Mouse (Mus musculus) lung, postnatal 0 days (tissue): ENCODE data around the gene Usp48. TPM values are rescaled to one million over a fixed set of nuclear protein-coding genes. Genes with fewer than 3 reads are reported as not detected.

Experiments
- ATAC-seq: fragments of 200-750 bp; cut with Nextera tagmentation; 2 replicates; pipeline ENCODE4 v1.8.0; 2017; ENCODE audit warnings: moderate library complexity
- DNase-seq: peaks from one replicate; pipeline ENCODE4 v3.0.0-alpha.2; 2016; ENCODE audit warnings: low spot score
- H3K27ac ChIP-seq: fragments of 300-500 bp; sonication (generic); 2 replicates; pipeline ENCODE4 v1.5.1; 2014; ENCODE audit warnings: antibody characterized with exemption, mild to moderate bottlenecking, low read length, mixed read lengths
- H3K27me3 ChIP-seq: fragments of 300-500 bp; sonication (generic); replicated peaks from 2 replicates; pipeline ENCODE4 v1.6.1; 2014; ENCODE audit warnings: low read length, mixed read lengths; ENCODE audit not compliant: insufficient read depth
- H3K36me3 ChIP-seq: fragments of 300-500 bp; sonication (generic); 2 replicates; pipeline ENCODE4 v1.6.1; 2014; ENCODE audit warnings: low read length, mixed read lengths; ENCODE audit not compliant: insufficient read depth
- H3K4me1 ChIP-seq: fragments of 300-500 bp; sonication (generic); 2 replicates; pipeline ENCODE4 v1.6.1; 2014; ENCODE audit warnings: antibody characterized with exemption, low read depth, low read length, mixed read lengths; ENCODE audit not compliant: insufficient read depth
- H3K4me2 ChIP-seq: fragments of 300-500 bp; sonication (generic); replicated peaks from 2 replicates; pipeline ENCODE4 v1.6.1; 2014; ENCODE audit warnings: low read depth, mild to moderate bottlenecking, low read length, moderate library complexity, mixed read lengths
- H3K4me3 ChIP-seq: fragments of 300-500 bp; sonication (generic); 2 replicates; pipeline ENCODE4 v1.5.1; 2014; ENCODE audit warnings: low read depth, low read length
- H3K9ac ChIP-seq: fragments of 300-500 bp; sonication (generic); replicated peaks from 2 replicates; pipeline ENCODE4 v1.6.1; 2014; ENCODE audit warnings: low read depth, mild to moderate bottlenecking
- H3K9me3 ChIP-seq: fragments of 300-500 bp; sonication (generic); 2 replicates; pipeline ENCODE4 v1.6.1; 2016; ENCODE audit warnings: low read length, mixed read lengths
- CTCF ChIP-seq: IDR thresholded peaks from 2 replicates; pipeline ENCODE4 v1.5.1; 2016; ENCODE audit warnings: antibody characterized with exemption, mild to moderate bottlenecking
- EP300 ChIP-seq: IDR thresholded peaks from 2 replicates; pipeline ENCODE4 v1.6.1; 2016; ENCODE audit warnings: antibody characterized with exemption, mild to moderate bottlenecking, control low read depth
- WGBS: fragments of 180-500 bp; shearing (Covaris S2); extraction: QIAGEN DNeasy Blood & Tissue Kit; methylation state at CpG from one replicate; pipeline ENCODE4 v1.1.7; 2014; 5-methylcytosine and 5-hydroxymethylcytosine counted together
- polyA plus RNA-seq: library from polyadenylated mRNA; unstranded; fragments of >200 nt; fragmentation: Nextera tagmentation; extraction: Ambion mirVana; gene quantifications from 2 replicates; pipeline ENCODE4 v1.2.1, GENCODE M21; 2015

The Usp48 gene
- polyA plus RNA-seq, 1 experiment from 2014 or later: 30.9 TPM

DNA sequence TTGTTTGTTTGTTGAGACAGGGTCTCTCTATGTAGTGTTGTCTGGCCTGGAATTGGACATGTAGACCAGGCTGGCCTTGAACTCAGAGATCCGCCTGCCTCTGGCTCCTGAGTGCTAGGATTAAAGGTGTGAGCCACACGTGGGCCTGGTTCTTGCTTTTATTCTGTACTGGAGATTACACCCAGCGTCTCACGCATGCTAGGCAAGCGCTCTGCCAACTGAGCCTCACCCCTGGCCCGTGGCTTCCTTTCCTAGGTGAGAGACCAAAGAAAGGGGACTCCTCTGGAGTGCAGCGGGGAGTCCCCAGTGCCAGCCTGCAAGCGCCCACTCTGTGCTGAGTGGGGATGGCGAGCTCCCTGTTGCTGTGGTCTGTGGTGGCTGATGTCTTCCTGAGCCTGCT, 85.0 kb downstream of the Usp48 start:
- Histone ChIP-seq H3K27ac (no peak overlapping the region), H3K4me1 (no peaks in the 10 kb centered on the region; the same call in 1 of the 2 replicates), H3K36me3 (no peaks in the 10 kb centered on the region), H3K9me3 (no peaks in the 10 kb centered on the region), H3K4me2 (no peak overlapping the region), H3K27me3 (peaks cover 28% of the 10 kb centered on the region; the same call in 1 of the 2 replicates), H3K4me3 (no peak overlapping the region), H3K9ac (no peak overlapping the region)
- ATAC-seq: no peak
- WGBS: 66% methylated on average over 9 of the region's 9 CpGs
- no peak for DNase-seq
- TF ChIP-seq CTCF (no peak), EP300 (no peak)

DNA sequence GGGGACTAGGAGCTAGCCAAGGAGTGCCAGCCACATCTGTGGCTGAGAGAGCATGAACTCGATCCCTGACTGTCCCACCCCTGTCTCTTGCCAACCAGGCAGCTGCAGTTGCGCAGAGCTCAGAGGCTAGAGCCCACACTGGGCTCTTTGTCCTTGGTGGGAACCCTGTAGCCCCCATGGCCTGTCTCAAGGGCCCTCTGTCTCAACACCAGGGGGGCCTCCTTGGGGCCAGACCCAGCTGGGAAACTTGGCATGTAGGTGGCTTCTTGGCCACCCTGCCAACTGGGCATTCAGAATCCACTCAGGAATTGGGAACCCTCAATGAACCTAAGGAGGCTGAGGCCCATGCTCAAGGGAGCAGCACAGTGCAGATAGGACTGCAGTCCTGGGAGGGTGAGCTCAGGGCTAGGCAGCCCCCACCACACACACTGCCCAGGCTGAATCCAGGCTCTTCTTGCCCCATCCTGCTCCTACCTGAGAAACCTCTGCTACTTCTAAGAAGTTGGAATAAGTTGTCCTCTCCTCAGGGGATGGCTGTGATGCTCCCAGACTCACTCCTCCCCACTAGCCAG, 86.5 kb downstream of the Usp48 start:
- WGBS: 88% methylated on average over 2 of the region's 2 CpGs
- no peak for ATAC-seq

GRCm38 (mm10) chr4:137680721-137681120, 87.2 kb downstream of the Usp48 start:
- Histone ChIP-seq H3K4me3 (no peak overlapping the region), H3K4me1 (no peaks in the 10 kb centered on the region; the same call in 1 of the 2 replicates), H3K9ac (no peak overlapping the region), H3K4me2 (no peak overlapping the region), H3K36me3 (no peaks in the 10 kb centered on the region), H3K9me3 (no peaks in the 10 kb centered on the region), H3K27me3 (peaks cover 28% of the 10 kb centered on the region; the same call in 1 of the 2 replicates), H3K27ac (no peak overlapping the region)
- no peak for TF ChIP-seq EP300
- TF ChIP-seq CTCF: no peak
- WGBS: 37% methylated on average over 7 of the region's 7 CpGs
- DNase-seq (no peak), ATAC-seq (no peak)

More for the DNA sequence above, 86.5 kb downstream of the Usp48 start:
- no peaks in the 10 kb centered on the region for H3K9me3 ChIP-seq
- H3K4me3 ChIP-seq: no peak overlapping the region
- no peaks in the 10 kb centered on the region for H3K36me3 ChIP-seq
- peaks cover 28% of the 10 kb centered on the region; the same call in 1 of the 2 replicates for H3K27me3 ChIP-seq
- no peak overlapping the region for H3K27ac ChIP-seq
- H3K4me2 ChIP-seq: no peak overlapping the region
- no peak for TF ChIP-seq CTCF
- no peak for TF ChIP-seq EP300
- no peak for DNase-seq
- H3K9ac ChIP-seq: no peak overlapping the region
- no peaks in the 10 kb centered on the region; the same call in 1 of the 2 replicates for H3K4me1 ChIP-seq

DNA sequence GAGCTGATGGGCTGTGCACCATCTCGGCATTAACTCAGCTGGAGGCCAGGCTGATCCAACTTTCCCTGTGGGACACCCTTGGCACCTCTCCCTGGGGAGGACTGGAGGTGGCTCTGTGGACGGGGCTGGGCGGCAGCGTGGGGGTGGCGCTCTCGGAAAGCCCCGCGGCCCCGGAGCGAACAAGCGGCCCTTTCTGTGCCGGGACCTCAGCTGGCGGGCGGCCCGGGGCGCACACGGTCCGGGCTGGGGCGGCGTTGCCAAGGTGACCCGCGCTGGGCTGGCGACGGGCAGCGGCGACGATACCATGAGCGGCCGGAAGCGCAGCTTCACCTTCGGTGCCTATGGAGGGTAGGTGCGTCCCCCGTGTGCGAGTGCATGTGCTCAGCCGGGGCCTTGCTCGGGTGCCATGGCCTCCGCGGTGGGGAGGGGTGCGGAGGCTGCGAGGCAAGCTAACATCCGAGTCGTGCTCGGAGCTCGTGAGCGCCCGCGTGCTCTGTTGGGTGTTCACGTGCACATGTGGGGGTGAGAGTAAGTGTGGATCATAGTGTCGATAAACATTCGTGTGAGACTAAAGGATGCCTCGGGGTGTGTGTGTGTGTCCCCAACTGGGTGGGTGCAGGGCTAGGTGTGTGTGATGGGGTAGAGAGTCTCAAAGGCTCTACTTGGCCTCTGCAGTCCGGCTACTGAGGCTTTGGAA, 88.0 kb downstream of the Usp48 start:
- no peak overlapping the region for H3K27ac ChIP-seq
- H3K4me2 ChIP-seq: peak overlapping the region; percentile 43
- TF ChIP-seq EP300: no peak
- no peak overlapping the region for H3K4me3 ChIP-seq
- peaks cover 28% of the 10 kb centered on the region; the same call in 1 of the 2 replicates for H3K27me3 ChIP-seq
- peak; percentile 18; the same call in 1 of the 2 replicates for ATAC-seq
- no peaks in the 10 kb centered on the region for H3K9me3 ChIP-seq
- no peak for DNase-seq
- 3% methylated on average over 50 of the region's 52 CpGs for WGBS
- no peaks in the 10 kb centered on the region; the same call in 1 of the 2 replicates for H3K4me1 ChIP-seq
- H3K36me3 ChIP-seq: no peaks in the 10 kb centered on the region
- H3K9ac ChIP-seq: no peak overlapping the region

- ATAC-seq: no peak
These were observed 89.5 kb downstream of the Usp48 start for GRCm38 (mm10) chr4:137682961-137683453.

DNA sequence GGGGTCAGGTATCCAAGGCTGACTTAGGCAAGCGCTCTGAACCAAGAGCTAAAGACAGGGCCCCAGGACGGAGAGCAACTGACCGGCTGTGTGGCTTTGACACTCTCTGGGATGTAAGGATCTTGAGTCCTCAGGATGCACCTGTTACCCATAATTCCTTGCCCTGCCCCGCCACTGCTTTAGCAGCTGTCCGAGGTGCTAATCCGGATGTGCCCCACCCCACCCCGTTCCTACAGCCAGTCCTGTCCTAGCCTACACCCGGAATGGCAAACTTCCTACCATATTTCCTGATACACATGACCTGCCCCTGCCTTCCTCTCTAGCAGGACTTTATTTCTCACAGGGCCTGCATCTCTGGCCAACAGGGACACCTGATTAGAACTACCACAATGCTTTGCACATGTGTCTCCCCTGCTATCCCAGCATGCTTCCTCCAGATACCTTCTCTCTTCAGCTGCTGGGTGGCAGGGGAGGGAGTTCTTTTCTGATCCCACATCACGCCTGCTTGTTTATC, 91.3 kb downstream of the Usp48 start:
- TF ChIP-seq EP300 (no peak), CTCF (no peak)

More at GRCm38 (mm10) chr4:137682961-137683453, 89.5 kb downstream of the Usp48 start:
- no peaks in the 10 kb centered on the region for H3K9me3 ChIP-seq
- H3K27me3 ChIP-seq: peaks cover 28% of the 10 kb centered on the region; the same call in 1 of the 2 replicates
- no peak overlapping the region for H3K4me3 ChIP-seq
- DNase-seq: peak; percentile 42
- H3K9ac ChIP-seq: no peak overlapping the region
- H3K4me2 ChIP-seq: no peak overlapping the region
- WGBS: 53% methylated on average over 7 of the region's 7 CpGs
- peak; percentile 94 for TF ChIP-seq CTCF
- no peak for TF ChIP-seq EP300
- no peaks in the 10 kb centered on the region for H3K36me3 ChIP-seq
- H3K4me1 ChIP-seq: no peaks in the 10 kb centered on the region; the same call in 1 of the 2 replicates
- H3K27ac ChIP-seq: no peak overlapping the region

More for the DNA sequence above, 91.3 kb downstream of the Usp48 start:
- Histone ChIP-seq H3K4me2 (no peak overlapping the region), H3K36me3 (no peaks in the 10 kb centered on the region), H3K9me3 (no peaks in the 10 kb centered on the region), H3K4me1 (peaks cover 5% of the 10 kb centered on the region), H3K4me3 (no peak overlapping the region), H3K27ac (no peak overlapping the region), H3K9ac (no peak overlapping the region), H3K27me3 (peaks cover 27% of the 10 kb centered on the region; the same call in 1 of the 2 replicates)
- DNase-seq (no peak), ATAC-seq (no peak)
- 27% methylated on average over 9 of the region's 9 CpGs for WGBS
